Mouse (Mus musculus) brain, embryonic 14.5 days (tissue): ENCODE measurements around the gene Mrpl48. TPM values are rescaled to one million over a fixed set of nuclear protein-coding genes. Genes with fewer than 3 reads are reported as not detected.

Source experiments
- DNase-seq: peaks from one replicate; pipeline ENCODE4 v3.0.0-alpha.2; 2011; ENCODE audit warnings: low read depth
- CTCF ChIP-seq: fragments of 200-500 bp; IDR thresholded peaks from 2 replicates; pipeline ENCODE4 v1.5.1; 2012; ENCODE audit warnings: inconsistent platforms, mild to moderate bottlenecking, moderate library complexity, borderline replicate concordance; ENCODE audit not compliant: insufficient read depth, insufficient read length; ENCODE audit errors: extremely low read depth
- POLR2A ChIP-seq: fragments of 200-500 bp; IDR thresholded peaks from 2 replicates; pipeline ENCODE4 v1.6.1; 2012; ENCODE audit warnings: mild to moderate bottlenecking, inconsistent platforms, borderline replicate concordance; ENCODE audit not compliant: poor library complexity, insufficient read depth, insufficient read length, severe bottlenecking; ENCODE audit errors: extremely low read depth
- polyA plus RNA-seq: library from polyadenylated mRNA; depleted of rRNA; stranded (reverse); fragments of >200 nt; gene quantifications from 2 replicates; pipeline ENCODE4 v1.2.3, GENCODE M21; 2012

Mrpl48 gene
- polyA plus RNA-seq, 1 experiment, result 41.1 TPM

DNA sequence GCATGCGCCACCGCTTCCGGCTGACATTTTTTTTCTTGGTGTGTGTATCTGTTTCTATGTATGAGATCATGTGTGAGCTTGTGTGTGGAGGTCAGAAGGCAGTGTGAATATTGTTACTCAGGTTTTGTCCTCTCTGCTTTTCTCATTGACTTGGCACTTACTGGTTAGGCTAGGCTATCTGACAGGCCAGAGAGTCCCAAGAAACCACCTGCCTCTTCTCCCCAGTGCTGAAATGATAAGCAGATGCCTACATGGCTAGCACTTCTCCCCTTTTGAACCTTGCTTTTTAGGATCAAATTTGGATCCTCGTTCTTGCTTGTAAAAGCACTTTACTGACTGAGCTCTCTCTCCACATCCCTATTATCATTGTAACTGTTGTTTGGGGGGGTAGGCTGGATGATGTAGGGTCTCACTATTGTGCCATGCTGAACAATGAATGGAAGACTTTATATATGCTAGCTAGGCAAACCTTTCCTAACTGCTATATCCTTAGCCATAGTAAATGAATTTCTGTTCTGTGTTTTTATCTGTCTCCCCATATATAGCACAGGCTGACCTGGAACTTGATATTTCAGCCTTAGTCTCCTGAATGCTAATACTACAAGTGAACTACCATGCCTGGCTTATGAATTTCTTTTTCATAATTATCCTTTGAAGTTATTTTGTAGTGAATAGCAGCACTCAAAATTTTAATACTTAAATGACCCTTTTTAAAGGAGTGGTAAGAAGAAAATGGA is 8.2 kb upstream of the Mrpl48 start:
- TF ChIP-seq CTCF (no peak), POLR2A (no peak)
- DNase-seq, result no peak

- TF ChIP-seq CTCF, result no peak
- TF ChIP-seq POLR2A, result no peak
Observed at GRCm38 (mm10) chr7:100608910-100609309, 809 bp upstream of the Mrpl48 start.

DNA sequence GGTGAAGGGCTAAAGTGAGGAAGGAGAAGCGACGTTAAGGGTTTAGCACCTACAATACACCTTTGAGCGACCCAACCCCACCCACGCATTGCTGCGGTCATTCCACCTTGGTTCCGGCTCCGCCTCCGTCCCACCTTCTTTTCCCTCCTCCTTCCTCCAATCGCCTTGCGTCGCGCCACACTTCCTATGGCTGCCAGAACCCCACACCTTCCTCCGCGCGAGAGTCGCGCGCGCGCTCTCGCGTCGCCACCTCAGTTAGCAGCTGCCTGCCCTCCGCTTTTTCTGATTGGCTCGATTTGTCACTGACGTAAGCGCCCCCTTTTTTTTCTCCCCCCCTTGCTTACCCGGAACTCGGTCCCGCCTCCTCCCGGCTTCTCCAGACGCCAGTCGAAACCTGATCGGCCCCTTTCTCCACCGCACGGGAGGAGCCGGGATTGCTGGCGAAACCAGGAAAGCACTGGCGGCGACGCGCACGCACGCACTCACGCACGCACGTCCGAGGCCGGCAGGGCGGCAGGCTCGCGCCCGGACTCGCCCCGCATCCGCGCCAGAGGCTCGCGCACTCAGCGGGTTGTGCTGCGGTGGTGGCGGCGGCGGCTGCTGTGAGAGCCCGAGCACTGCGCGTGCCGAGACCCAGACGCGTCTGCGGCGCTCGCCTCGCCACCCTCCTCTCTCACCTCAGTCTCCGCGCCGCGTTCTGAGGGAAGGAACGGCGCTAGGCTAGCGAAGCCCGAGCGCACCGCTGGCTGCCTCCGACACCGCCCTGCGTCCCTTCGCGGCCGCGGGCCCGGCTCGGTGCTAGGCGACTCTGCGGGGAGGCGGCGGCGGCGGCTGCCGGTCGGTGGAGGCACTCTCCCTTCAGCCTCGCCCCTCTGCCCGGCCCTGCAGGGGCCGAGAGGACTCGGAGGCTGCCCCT is 629 bp downstream of the Mrpl48 start, which contains the start of gene Rab6a:
TSS of gene Rab6a (plus strand) at position 197 of the 916 bp plus-strand sequence.
- TF ChIP-seq CTCF (no peak), POLR2A (peak; percentile 99)
- peak; percentile 100 for DNase-seq

More at GRCm38 (mm10) chr7:100608910-100609309, 809 bp upstream of the Mrpl48 start:
- no peak for DNase-seq

DNA sequence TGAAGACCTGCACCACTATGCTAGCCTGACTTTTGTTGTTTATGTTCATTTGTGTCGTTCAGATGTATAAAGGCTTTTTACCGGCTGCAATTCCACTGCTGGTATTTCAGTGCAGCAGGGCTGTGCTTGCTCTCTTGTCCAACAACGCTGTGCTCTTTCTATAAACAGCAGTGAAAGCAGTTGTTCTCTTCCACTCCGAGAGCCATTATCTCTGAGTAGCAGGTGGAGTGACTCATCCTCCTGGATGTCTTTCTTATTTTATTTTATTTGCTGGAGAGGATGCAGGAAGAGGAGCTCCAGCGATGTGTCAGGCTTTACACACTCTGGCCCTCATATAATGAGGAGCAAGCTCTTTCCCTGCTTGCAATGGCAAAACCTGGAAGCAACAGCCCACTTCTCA is 7.9 kb downstream of the Mrpl48 start:
- no peak for DNase-seq
- no peak for TF ChIP-seq POLR2A
- TF ChIP-seq CTCF, result no peak

DNA sequence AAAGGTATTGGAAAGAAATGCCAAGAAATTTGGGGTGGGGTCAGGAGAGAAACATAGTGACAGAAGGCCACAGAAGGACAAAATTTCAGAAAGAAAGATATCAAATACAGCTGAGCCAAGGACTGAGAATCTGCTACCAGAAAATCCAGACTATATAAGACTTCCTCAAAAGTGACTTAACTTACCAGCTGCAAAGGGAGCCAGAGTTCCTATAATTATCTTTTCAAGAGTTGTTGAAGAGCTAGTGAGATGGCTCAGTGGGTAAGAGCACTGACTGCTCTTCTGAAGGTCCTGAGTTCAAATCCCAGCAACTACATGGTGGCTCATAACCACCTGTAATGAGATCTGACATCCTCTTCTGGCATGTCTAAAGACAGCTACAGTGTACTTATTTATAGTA is 14.8 kb downstream of the Mrpl48 start:
- no peak for TF ChIP-seq POLR2A
- DNase-seq, result no peak

DNA sequence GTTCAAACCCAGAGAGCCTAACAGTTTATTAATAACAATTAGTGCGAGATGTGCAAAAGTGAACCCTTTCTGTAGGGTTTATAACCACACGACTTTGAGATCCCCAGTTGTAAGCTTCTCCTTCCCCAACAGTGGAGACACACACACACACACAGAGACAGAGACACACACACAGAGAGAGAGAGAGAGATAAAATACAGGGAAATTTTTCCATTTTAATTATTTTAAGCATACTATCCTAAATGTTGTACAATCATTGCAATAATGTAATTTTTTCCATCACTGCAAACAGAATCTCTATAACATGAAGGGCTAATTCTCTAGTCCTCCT is 16.6 kb downstream of the Mrpl48 start:
- DNase-seq, result no peak
- no peak for TF ChIP-seq POLR2A
- TF ChIP-seq CTCF, result no peak

DNA sequence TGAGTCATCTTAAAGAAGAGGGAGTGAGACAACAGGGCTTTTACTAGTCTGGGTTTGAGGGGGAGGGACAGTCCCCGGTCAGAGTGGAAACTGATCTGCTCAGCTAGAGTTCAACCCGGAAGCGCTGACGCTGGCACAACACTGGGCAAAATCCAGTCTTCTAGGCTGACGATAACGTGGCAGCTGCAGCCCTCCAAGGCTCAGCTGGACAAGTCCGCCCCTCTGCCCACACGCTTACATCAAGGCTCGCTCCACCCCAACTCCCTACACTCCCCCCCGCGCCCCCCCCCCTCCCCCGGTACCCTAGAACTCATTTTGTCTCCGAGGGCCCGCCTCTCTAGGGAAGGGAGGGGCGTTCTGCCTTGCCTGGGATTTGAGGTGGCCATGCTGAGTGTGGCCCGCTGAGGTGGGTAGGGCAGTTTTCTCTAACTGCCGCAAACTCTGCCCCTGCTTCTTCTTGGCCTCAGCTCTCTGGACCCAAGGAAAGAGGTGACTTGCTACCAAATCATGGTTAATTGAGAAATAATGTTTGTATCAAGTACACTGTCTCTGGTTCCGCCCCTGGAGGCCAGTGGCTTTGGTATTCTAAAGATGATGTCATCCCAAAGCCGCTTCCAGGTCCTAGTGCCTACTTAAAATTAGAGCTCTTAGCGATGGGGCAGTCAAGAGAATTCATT is 17.1 kb downstream of the Mrpl48 start:
- TF ChIP-seq CTCF (no peak), POLR2A (peak; percentile 51; the same call in 1 of the 2 replicates)
- peak; percentile 91 for DNase-seq

DNA sequence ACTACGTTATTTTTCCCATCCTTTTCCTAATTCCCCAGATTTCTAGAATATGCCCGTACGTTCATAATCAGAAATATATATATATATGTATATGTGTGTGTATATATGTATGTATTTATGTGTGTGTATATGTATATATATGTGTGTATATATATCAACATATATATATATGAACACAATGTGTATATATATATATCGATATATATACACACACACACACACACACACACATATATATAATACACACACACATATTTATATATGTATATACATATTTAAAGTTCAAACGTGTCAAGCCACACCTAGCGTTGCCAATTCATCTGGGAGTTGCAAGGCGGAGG is 17.6 kb downstream of the Mrpl48 start:
- DNase-seq, result no peak
- TF ChIP-seq POLR2A (no peak), CTCF (no peak)

DNA sequence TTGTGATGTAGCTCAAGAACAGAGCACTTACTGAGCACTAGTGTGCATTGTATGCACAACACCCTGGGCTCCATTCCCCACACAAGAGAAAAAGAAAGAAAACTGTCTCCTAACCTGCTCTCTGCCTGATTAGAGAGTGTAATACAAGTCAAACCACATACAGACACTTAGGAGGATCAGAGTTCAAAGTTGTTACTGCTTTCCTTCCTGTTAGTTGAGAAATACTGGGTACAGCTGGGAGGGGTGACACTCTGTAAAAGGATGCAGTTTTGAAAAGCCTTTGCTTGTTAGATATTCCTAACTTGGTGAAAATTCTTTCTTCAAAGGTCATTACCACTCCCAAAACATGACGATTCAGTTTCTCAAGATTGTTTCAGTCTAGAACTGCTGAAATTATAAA is 18.3 kb downstream of the Mrpl48 start:
- no peak for DNase-seq
- TF ChIP-seq CTCF (no peak), POLR2A (no peak)

- TF ChIP-seq CTCF (no peak), POLR2A (peak; percentile 43; the same call in 1 of the 2 replicates)
- peak; percentile 97 for DNase-seq
Observed at GRCm38 (mm10) chr7:100582727-100583236, 25.3 kb downstream of the Mrpl48 start.

DNA sequence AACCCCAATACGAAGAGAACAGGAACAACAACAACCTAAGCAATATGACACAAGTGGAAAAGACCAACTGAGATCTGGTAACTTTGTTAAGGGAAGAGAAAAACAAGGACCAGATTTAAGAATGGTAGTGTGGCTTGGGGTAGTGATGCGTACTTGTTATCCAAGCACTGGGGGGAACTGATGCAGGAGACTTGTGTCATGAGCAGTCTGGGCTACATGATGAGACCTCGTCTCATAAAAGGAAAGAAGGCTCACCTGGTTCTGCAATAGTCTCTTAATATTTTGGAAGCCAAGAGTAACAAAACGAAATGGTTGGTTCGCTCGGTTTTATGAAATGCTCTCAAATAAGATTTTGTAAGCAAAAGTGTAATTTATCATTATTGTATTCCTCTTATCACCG is 25.9 kb downstream of the Mrpl48 start:
- DNase-seq, result no peak
- TF ChIP-seq POLR2A, result no peak
- no peak for TF ChIP-seq CTCF
